Mouse (Mus musculus) embryonic facial prominence, embryonic 15.5 days (tissue): ENCODE measurements around the gene Plekhm1. TPM values are rescaled to one million over a fixed set of nuclear protein-coding genes. Genes with fewer than 3 reads are reported as not detected.
A peak's percentile ranks its signal among the peaks of the same experiment; 100 is the strongest.

Experiments used
- ATAC-seq: fragments of 200-750 bp; cut with Nextera tagmentation; 2 replicates; pipeline ENCODE4 v1.8.0; 2017; ENCODE audit warnings: low read depth, moderate TSS enrichment; ENCODE audit not compliant: insufficient number of reproducible peaks, low FRiP score, low TSS enrichment
- H3K27ac ChIP-seq: fragments of 300-500 bp; sonication (generic); replicated peaks from 2 replicates; pipeline ENCODE4 v1.5.1; 2015; ENCODE audit warnings: mild to moderate bottlenecking, inconsistent platforms
- H3K27me3 ChIP-seq: fragments of 300-500 bp; sonication (generic); 2 replicates; pipeline ENCODE4 v1.6.1; 2015; ENCODE audit warnings: inconsistent platforms
- H3K36me3 ChIP-seq: fragments of 300-500 bp; sonication (generic); 2 replicates; pipeline ENCODE4 v1.6.1; 2015; ENCODE audit warnings: mild to moderate bottlenecking, inconsistent platforms
- H3K4me1 ChIP-seq: fragments of 300-500 bp; sonication (generic); 2 replicates; pipeline ENCODE4 v1.6.1; 2015; ENCODE audit warnings: inconsistent platforms
- H3K4me2 ChIP-seq: fragments of 300-500 bp; sonication (generic); replicated peaks from 2 replicates; pipeline ENCODE4 v1.6.1; 2015; ENCODE audit warnings: mild to moderate bottlenecking, inconsistent platforms
- H3K4me3 ChIP-seq: fragments of 300-500 bp; sonication (generic); replicated peaks from 2 replicates; pipeline ENCODE4 v1.5.1; 2015; ENCODE audit warnings: mild to moderate bottlenecking, inconsistent platforms
- H3K9ac ChIP-seq: fragments of 300-500 bp; sonication (generic); 2 replicates; pipeline ENCODE4 v1.6.1; 2015; ENCODE audit warnings: inconsistent platforms
- H3K9me3 ChIP-seq: fragments of 300-500 bp; sonication (generic); replicated peaks from 2 replicates; pipeline ENCODE4 v1.6.1; 2016; ENCODE audit warnings: inconsistent platforms
- WGBS: fragments of 180-500 bp; shearing (Covaris S2); methylation state at CpG from one replicate; pipeline ENCODE4 v1.1.7; 2015; 5-methylcytosine and 5-hydroxymethylcytosine counted together
- polyA plus RNA-seq: library from polyadenylated mRNA; unstranded; fragments of >200 nt; fragmentation: Nextera tagmentation; extraction: Ambion mirVana; gene quantifications from 2 replicates; pipeline ENCODE4 v1.2.1, GENCODE M21; 2015

Plekhm1 gene
- polyA plus RNA-seq, 1 experiment from 2014 or later: 9.2 TPM

GRCm38 (mm10) chr11:103361396-103362053 lies 51.0 kb downstream of the Plekhm1 start:
- H3K36me3 ChIP-seq: 0 out of 2 replicates have a peak, but pooled peaks cover 8% of the 10 kb centered on the region
- H3K9me3 ChIP-seq: no peaks in the 10 kb centered on the region
- H3K4me2 ChIP-seq: peak overlapping the region; percentile 86
- peaks cover 51% of the 10 kb centered on the region for H3K4me1 ChIP-seq
- peaks cover 52% of the 10 kb centered on the region for H3K27me3 ChIP-seq
- no peak overlapping the region for H3K9ac ChIP-seq
- peak overlapping the region; percentile 54 for H3K4me3 ChIP-seq
- 3% methylated on average over 25 of the region's 25 CpGs for WGBS
- H3K27ac ChIP-seq: peak overlapping the region; percentile 83
- no peak for ATAC-seq

- H3K4me2 ChIP-seq: peak overlapping the region; percentile 86
- no peak for ATAC-seq
- no peaks in the 10 kb centered on the region for H3K9me3 ChIP-seq
- WGBS: 2% methylated on average over 48 of the region's 48 CpGs
- H3K27me3 ChIP-seq: peaks cover 55% of the 10 kb centered on the region
- H3K4me3 ChIP-seq: peak overlapping the region; percentile 54
- H3K36me3 ChIP-seq: 0 out of 2 replicates have a peak, but pooled peaks cover 3% of the 10 kb centered on the region
- H3K4me1 ChIP-seq: peaks cover 59% of the 10 kb centered on the region
- peak overlapping the region; percentile 39 for H3K9ac ChIP-seq
- peak overlapping the region; percentile 73; the same call in 1 of the 2 replicates for H3K27ac ChIP-seq
Measured at GRCm38 (mm10) chr11:103360661-103361081, 51.8 kb downstream of the Plekhm1 start.

- Histone ChIP-seq H3K9ac (peak overlapping the region; percentile 39), H3K9me3 (no peaks in the 10 kb centered on the region), H3K4me2 (peak overlapping the region; percentile 86), H3K36me3 (no peaks in the 10 kb centered on the region), H3K27ac (peak overlapping the region; percentile 44; the same call in 1 of the 2 replicates), H3K4me1 (peaks cover 64% of the 10 kb centered on the region), H3K27me3 (peaks cover 49% of the 10 kb centered on the region), H3K4me3 (peak overlapping the region; percentile 54)
- 2% methylated on average over 60 of the region's 60 CpGs for WGBS
- ATAC-seq: peak; percentile 49
Measured at GRCm38 (mm10) chr11:103359841-103360641, 52.4 kb downstream of the Plekhm1 start.

- under 1% methylated on average over 22 of the region's 22 CpGs for whole genome bisulfite sequencing
- Histone ChIP-seq H3K4me1 (peaks cover 69% of the 10 kb centered on the region), H3K27ac (no peak overlapping the region), H3K9me3 (no peaks in the 10 kb centered on the region), H3K4me3 (peak overlapping the region; percentile 54), H3K9ac (no peak overlapping the region), H3K4me2 (peak overlapping the region; percentile 86), H3K36me3 (no peaks in the 10 kb centered on the region), H3K27me3 (peaks cover 42% of the 10 kb centered on the region)
- no peak for ATAC-seq
Measured at GRCm38 (mm10) chr11:103359122-103359521, 53.4 kb downstream of the Plekhm1 start.

GRCm38 (mm10) chr11:103358316-103358715 lies 54.2 kb downstream of the Plekhm1 start:
- Histone ChIP-seq H3K4me3 (no peak overlapping the region), H3K9ac (no peak overlapping the region), H3K4me1 (peaks cover 61% of the 10 kb centered on the region), H3K9me3 (no peaks in the 10 kb centered on the region), H3K27ac (no peak overlapping the region), H3K36me3 (no peaks in the 10 kb centered on the region), H3K4me2 (no peak overlapping the region), H3K27me3 (peaks cover 34% of the 10 kb centered on the region)
- ATAC-seq: no peak
- WGBS: 53% methylated on average over 4 of the region's 4 CpGs

GRCm38 (mm10) chr11:103357710-103358109 lies 54.8 kb downstream of the Plekhm1 start:
- Histone ChIP-seq H3K4me3 (no peak overlapping the region), H3K27me3 (peaks cover 28% of the 10 kb centered on the region), H3K9me3 (no peaks in the 10 kb centered on the region), H3K4me2 (no peak overlapping the region), H3K9ac (no peak overlapping the region), H3K27ac (no peak overlapping the region), H3K4me1 (peaks cover 55% of the 10 kb centered on the region), H3K36me3 (no peaks in the 10 kb centered on the region)
- ATAC-seq: no peak
- WGBS: 91% methylated on average over 10 of the region's 10 CpGs

GRCm38 (mm10) chr11:103356938-103357670 lies 55.4 kb downstream of the Plekhm1 start:
- H3K9me3 ChIP-seq: no peaks in the 10 kb centered on the region
- H3K9ac ChIP-seq: no peak overlapping the region
- H3K4me2 ChIP-seq: no peak overlapping the region
- H3K27ac ChIP-seq: no peak overlapping the region
- no peak for ATAC-seq
- peaks cover 49% of the 10 kb centered on the region for H3K4me1 ChIP-seq
- H3K27me3 ChIP-seq: peaks cover 22% of the 10 kb centered on the region
- 76% methylated on average over 16 of the region's 16 CpGs for WGBS
- no peaks in the 10 kb centered on the region for H3K36me3 ChIP-seq
- no peak overlapping the region for H3K4me3 ChIP-seq

GRCm38 (mm10) chr11:103356032-103356571 lies 56.4 kb downstream of the Plekhm1 start:
- Histone ChIP-seq H3K4me1 (peaks cover 41% of the 10 kb centered on the region), H3K4me2 (no peak overlapping the region), H3K9me3 (no peaks in the 10 kb centered on the region), H3K36me3 (no peaks in the 10 kb centered on the region), H3K27ac (no peak overlapping the region), H3K27me3 (peaks cover 12% of the 10 kb centered on the region), H3K9ac (no peak overlapping the region), H3K4me3 (no peak overlapping the region)
- no peak for ATAC-seq
- WGBS: 28% methylated on average over 11 of the region's 11 CpGs

- no peaks in the 10 kb centered on the region for H3K36me3 ChIP-seq
- H3K27ac ChIP-seq: 0 out of 2 replicates have a peak overlapping the region, but pooled peaks have one; percentile 5
- H3K4me1 ChIP-seq: peaks cover 38% of the 10 kb centered on the region
- H3K4me3 ChIP-seq: no peak overlapping the region
- H3K27me3 ChIP-seq: peaks cover 9% of the 10 kb centered on the region
- H3K9ac ChIP-seq: no peak overlapping the region
- 11% methylated on average over 11 of the region's 11 CpGs for WGBS
- no peak overlapping the region for H3K4me2 ChIP-seq
- no peak for ATAC-seq
- H3K9me3 ChIP-seq: no peaks in the 10 kb centered on the region
Measured at GRCm38 (mm10) chr11:103355251-103355650, 57.2 kb downstream of the Plekhm1 start.

GRCm38 (mm10) chr11:103354033-103354432 lies 58.5 kb downstream of the Plekhm1 start:
- Histone ChIP-seq H3K4me1 (peaks cover 26% of the 10 kb centered on the region), H3K4me3 (no peak overlapping the region), H3K4me2 (no peak overlapping the region), H3K9ac (no peak overlapping the region), H3K9me3 (no peaks in the 10 kb centered on the region; the same call in 1 of the 2 replicates), H3K27me3 (0 out of 2 replicates have a peak, but pooled peaks cover 5% of the 10 kb centered on the region), H3K27ac (no peak overlapping the region), H3K36me3 (no peaks in the 10 kb centered on the region)
- WGBS: 60% methylated on average over 3 of the region's 3 CpGs
- ATAC-seq: no peak
